Mouse (Mus musculus) G1E (cell line): ENCODE data around the gene Tex22. TPM values are rescaled to one million over a fixed set of nuclear protein-coding genes. Genes with fewer than 3 reads are reported as not detected.

Experiments used
- ATAC-seq: 2 replicates; pipeline ENCODE4 v1.8.0; 2016; ENCODE audit warnings: mild to moderate bottlenecking; ENCODE audit not compliant: insufficient number of reproducible peaks, poor library complexity, low FRiP score, severe bottlenecking; ENCODE audit errors: extremely low read depth
- DNase-seq: peaks from one replicate; pipeline ENCODE4 v3.0.0; 2012; ENCODE audit warnings: low spot score
- H3K27me3 ChIP-seq: 2 replicates; pipeline ENCODE4 v1.6.1; 2012; ENCODE audit warnings: mild to moderate bottlenecking, low read length, inconsistent platforms; ENCODE audit not compliant: insufficient read depth
- H3K36me3 ChIP-seq: replicated peaks from 2 replicates; pipeline ENCODE3; 2012; ENCODE audit warnings: mild to moderate bottlenecking, inconsistent platforms
- H3K4me1 ChIP-seq: 2 replicates; pipeline ENCODE4 v1.6.1; 2012; ENCODE audit warnings: low read depth, low read length, inconsistent platforms, mixed read lengths; ENCODE audit not compliant: insufficient read depth
- H3K4me3 ChIP-seq: 2 replicates; pipeline ENCODE4 v1.5.1; 2012; ENCODE audit warnings: low read depth, mild to moderate bottlenecking, inconsistent platforms, low read length, moderate library complexity, mixed read lengths
- H3K9me3 ChIP-seq: replicated peaks from 2 replicates; pipeline ENCODE4 v1.6.1; 2012; ENCODE audit warnings: inconsistent platforms
- CTCF ChIP-seq: IDR thresholded peaks from 2 replicates; pipeline ENCODE4 v1.5.1; 2012; ENCODE audit warnings: low read depth, low read length, inconsistent platforms, mixed read lengths
- GATA1 ChIP-seq: IDR thresholded peaks from 2 replicates; pipeline ENCODE4 v1.6.1; 2012; ENCODE audit warnings: borderline replicate concordance, low read length, inconsistent platforms, mixed read lengths
- GATA2 ChIP-seq: IDR thresholded peaks from 2 replicates; pipeline ENCODE4 v1.6.1; 2012; ENCODE audit warnings: low read depth, low read length, inconsistent platforms, borderline replicate concordance
- POLR2AphosphoS5 ChIP-seq: IDR thresholded peaks from 2 replicates; pipeline ENCODE4 v1.6.1; 2012; ENCODE audit warnings: low read depth, low read length, inconsistent platforms; ENCODE audit not compliant: insufficient replicate concordance
- TAL1 ChIP-seq: conservative IDR thresholded peaks from 2 replicates; pipeline ENCODE4 v1.6.1; 2012; ENCODE audit warnings: low read depth, low read length, inconsistent platforms, mixed read lengths
- polyA plus RNA-seq: library from polyadenylated mRNA; stranded (reverse); fragments of >175 nt; gene quantifications from 2 replicates; pipeline ENCODE4 v1.2.3, GENCODE M21; 2012
- total RNA-seq, 2 experiments: library from RNA; stranded (forward) in 1 of 2; stranded (reverse) in 1 of 2; fragments of 200-1000 nt in 1 of 2; fragments of >200 nt in 1 of 2; fragmentation: Nextera tagmentation in 1 of 2; gene quantifications; 2 replicates each; pipeline ENCODE4 v1.2.3; 2014 to 2017

Gene Tex22
- total and polyA plus RNA-seq, 3 experiments, result 0.38 TPM; not detected in 2

DNA sequence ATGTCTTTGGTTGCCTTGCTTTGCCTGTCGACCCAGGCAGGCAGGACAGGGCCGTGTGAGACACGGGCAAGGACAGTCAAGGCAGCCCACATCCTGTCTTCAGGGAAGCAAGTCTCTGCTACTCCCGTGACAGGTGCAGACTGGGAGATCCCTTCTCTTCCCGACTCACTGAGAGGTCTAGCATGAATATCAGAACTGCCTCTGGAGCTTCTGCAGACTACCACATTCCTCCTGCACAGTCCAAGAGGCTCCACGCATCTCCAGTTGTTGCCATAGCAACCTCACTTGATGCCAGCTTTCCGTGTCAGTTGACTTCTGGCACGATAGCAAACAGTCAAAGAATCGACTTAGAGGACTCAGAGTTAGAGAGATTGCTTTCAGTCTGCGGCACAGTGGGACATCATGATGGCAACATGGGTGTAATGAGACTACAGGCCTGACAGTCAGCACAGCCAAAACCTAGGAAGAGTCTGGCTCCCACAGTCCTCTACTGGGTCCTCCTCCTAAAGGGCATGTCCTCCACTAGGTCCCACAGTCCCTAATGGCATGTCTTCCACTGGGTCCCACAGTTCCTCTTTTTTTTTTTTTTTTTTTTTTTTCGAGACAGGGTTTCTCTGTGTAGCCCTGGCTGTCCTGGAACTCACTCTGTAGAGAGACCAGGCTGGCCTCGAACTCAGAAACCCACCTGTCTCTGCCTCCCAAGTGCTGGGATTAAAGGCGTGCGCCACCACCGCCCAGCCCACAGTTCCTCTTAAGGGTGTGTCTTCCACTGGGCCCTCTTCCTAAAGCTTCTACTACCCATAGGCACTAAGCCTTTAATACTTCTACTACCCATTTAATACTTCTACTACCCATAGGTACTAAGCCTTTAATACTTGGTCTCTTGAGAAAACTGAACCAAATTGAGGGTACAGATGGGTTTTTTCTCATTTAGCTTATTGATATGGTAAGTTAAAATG, 32.5 kb upstream of the Tex22 start:
- ATAC-seq, result no peak
- no peak for TF ChIP-seq GATA2
- TF ChIP-seq POLR2AphosphoS5, result no peak
- no peak for TF ChIP-seq CTCF
- no peak for TF ChIP-seq TAL1
- TF ChIP-seq GATA1, result no peak
- no peaks in the 10 kb centered on the region for H3K27me3 ChIP-seq
- H3K36me3 ChIP-seq, result peaks cover 56% of the 10 kb centered on the region
- no peak for DNase-seq
- H3K4me3 ChIP-seq, result no peak overlapping the region
- no peaks in the 10 kb centered on the region for H3K9me3 ChIP-seq
- peaks cover 56% of the 10 kb centered on the region for H3K4me1 ChIP-seq

GRCm38 (mm10) chr12:113042543-113042942, 31.8 kb upstream of the Tex22 start:
- ATAC-seq, result peak; percentile 79
- no peak for TF ChIP-seq GATA2
- TF ChIP-seq TAL1, result 0 out of 2 replicates have a peak, but pooled peaks have one; percentile 34
- TF ChIP-seq GATA1, result no peak
- Histone ChIP-seq H3K36me3 (peaks cover 64% of the 10 kb centered on the region), H3K4me3 (no peak overlapping the region), H3K4me1 (peaks cover 53% of the 10 kb centered on the region), H3K9me3 (no peaks in the 10 kb centered on the region), H3K27me3 (no peaks in the 10 kb centered on the region)
- DNase-seq, result peak; percentile 51

DNA sequence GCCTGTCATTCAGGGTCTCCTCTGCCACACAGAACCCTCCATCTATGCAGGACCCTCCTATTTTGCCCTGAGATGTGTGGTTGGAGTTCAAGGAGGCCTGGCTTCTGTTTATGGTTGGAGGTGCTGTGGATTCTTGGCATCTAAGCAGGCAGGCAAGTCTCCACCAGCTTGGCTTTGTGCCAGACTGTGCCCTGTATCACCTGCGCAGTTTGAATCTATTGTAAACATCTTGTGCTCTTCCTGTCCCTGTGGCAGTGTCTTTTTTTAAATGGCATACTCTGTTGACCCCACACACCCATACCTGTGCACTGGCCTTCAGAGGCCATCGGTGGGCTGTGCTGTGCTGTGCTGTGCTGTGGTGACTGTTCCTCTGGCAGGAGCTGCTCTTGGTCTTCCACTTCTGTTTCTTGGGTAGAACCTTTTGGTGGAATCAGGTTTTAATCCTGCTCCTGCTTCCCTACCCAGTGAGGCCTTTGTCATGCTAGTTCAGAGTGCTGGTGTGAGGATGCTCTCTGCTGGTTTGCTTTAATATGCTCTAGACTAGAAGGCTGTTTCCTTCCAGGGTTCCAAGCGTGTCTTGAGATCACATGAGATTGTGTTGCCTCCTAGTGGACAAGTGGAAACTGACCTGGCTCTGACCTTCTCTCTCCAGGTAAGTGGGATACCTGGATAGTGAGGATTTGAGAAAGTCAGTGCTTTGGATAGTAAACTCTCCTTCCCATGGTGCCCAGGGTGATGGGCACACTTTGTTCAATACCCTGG, 29.2 kb upstream of the Tex22 start:
- H3K4me1 ChIP-seq, result peaks cover 48% of the 10 kb centered on the region
- ATAC-seq, result no peak

GRCm38 (mm10) chr12:113046861-113047260, 27.4 kb upstream of the Tex22 start:
- DNase-seq (no peak), ATAC-seq (no peak)
- Histone ChIP-seq H3K27me3 (no peaks in the 10 kb centered on the region), H3K4me3 (no peak overlapping the region), H3K4me1 (peaks cover 34% of the 10 kb centered on the region), H3K9me3 (no peaks in the 10 kb centered on the region), H3K36me3 (peaks cover 81% of the 10 kb centered on the region)
- TF ChIP-seq GATA2, result no peak
- TF ChIP-seq POLR2AphosphoS5, result no peak
- no peak for TF ChIP-seq TAL1
- no peak for TF ChIP-seq GATA1
- TF ChIP-seq CTCF, result no peak

More for the DNA sequence above, 29.2 kb upstream of the Tex22 start:
- 0 out of 2 replicates have a peak, but pooled peaks have one; percentile 9 for TF ChIP-seq CTCF
- no peak for TF ChIP-seq POLR2AphosphoS5
- DNase-seq, result no peak
- no peaks in the 10 kb centered on the region for H3K27me3 ChIP-seq
- no peak overlapping the region for H3K4me3 ChIP-seq
- H3K36me3 ChIP-seq, result peaks cover 71% of the 10 kb centered on the region
- H3K9me3 ChIP-seq, result no peaks in the 10 kb centered on the region

GRCm38 (mm10) chr12:113048103-113048502, 26.2 kb upstream of the Tex22 start:
- Histone ChIP-seq H3K4me3 (no peak overlapping the region), H3K27me3 (no peaks in the 10 kb centered on the region), H3K9me3 (no peaks in the 10 kb centered on the region), H3K36me3 (peaks cover 90% of the 10 kb centered on the region), H3K4me1 (peaks cover 24% of the 10 kb centered on the region)
- TF ChIP-seq TAL1, result no peak
- TF ChIP-seq GATA1, result no peak
- TF ChIP-seq GATA2, result no peak
- TF ChIP-seq CTCF, result no peak
- TF ChIP-seq POLR2AphosphoS5, result no peak
- DNase-seq (no peak), ATAC-seq (no peak)

DNA sequence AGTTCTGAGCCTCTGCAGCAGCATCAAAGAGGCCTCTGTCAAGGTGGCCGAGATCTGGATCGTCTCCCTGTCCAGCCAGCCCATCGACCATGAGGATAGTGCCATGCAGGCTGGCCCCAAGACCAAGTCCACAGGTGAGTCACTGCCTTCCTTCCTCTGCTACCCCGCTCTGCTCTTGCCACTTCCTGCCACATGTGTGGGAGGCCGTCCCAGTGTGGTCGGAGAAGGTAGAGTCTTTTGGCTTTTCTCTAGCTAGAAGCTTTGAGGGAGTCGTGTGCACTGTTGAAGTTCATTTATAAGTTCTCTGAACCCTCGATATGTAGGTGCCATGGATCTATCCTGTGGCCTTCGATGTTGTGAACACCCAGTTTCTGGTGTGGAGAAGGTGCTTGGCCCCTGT, 24.5 kb upstream of the Tex22 start:
- no peak for TF ChIP-seq TAL1
- TF ChIP-seq CTCF, result no peak
- TF ChIP-seq GATA1, result no peak
- TF ChIP-seq POLR2AphosphoS5, result no peak
- no peak for TF ChIP-seq GATA2
- DNase-seq (no peak), ATAC-seq (no peak)
- Histone ChIP-seq H3K4me1 (peaks cover 7% of the 10 kb centered on the region), H3K27me3 (no peaks in the 10 kb centered on the region), H3K36me3 (peaks cover 91% of the 10 kb centered on the region), H3K4me3 (no peak overlapping the region), H3K9me3 (no peaks in the 10 kb centered on the region)
